Mouse (Mus musculus): ENCODE measurements around the gene P2ry2.
A peak's percentile ranks its signal among the peaks of the same experiment; 100 is the strongest.

DNA sequence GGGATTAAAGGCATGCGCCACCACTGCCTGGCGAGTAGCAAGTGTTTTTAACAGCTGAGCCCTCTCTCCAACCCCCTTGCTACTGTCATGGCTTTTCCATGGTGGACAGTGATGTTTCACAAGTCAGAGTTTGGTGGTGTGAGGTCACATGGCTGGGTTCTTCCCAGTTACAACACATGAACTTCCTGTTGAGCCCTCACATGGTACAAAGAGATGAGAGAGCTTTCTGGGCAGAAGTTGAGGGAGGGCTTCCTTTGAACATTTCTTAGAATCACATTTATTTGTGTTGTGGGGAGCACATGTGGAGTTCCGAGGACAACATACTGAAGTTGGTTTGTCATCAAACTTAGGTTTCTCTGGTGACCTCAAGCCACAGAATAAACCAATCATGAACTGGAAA lies 20.7 kb downstream of the P2ry2 start:
- TF ChIP-seq MYC (IDR thresholded peaks at IDR 0.05; ENCODE audit: low read depth, low read length) (no peak), ZMIZ1 (IDR thresholded peaks at IDR 0.05; ENCODE audit: low read depth, low read length) (no peak), CTCF (conservative IDR thresholded peaks at IDR 0.05 in 1 of 2, IDR thresholded peaks at IDR 0.05 in 1 of 2; ENCODE audit: low read depth in 2 of 2, low read length in 2 of 2) (no peak), EP300 (IDR thresholded peaks at IDR 0.05; ENCODE audit: low read length) (no peak), POLR2AphosphoS2 (IDR thresholded peaks at IDR 0.05; ENCODE audit: low read depth, low read length) (no peak), USF1 (IDR thresholded peaks at IDR 0.05; ENCODE audit: low read depth, low read length) (peak; percentile 5; the same call in 1 of the 2 replicates), ZKSCAN1 (IDR thresholded peaks at IDR 0.05; ENCODE audit: borderline replicate concordance, low read depth, low read length) (no peak), POLR2A (IDR thresholded peaks at IDR 0.05; ENCODE audit: low read depth, low read length) (no peak), ETS1 (conservative IDR thresholded peaks at IDR 0.05; ENCODE audit: low read depth, low read length) (no peak), MXI1 (IDR thresholded peaks at IDR 0.05; ENCODE audit: low read depth, low read length) (no peak), MAZ (IDR thresholded peaks at IDR 0.05; ENCODE audit: low read depth, low read length) (no peak), RCOR1 (conservative IDR thresholded peaks at IDR 0.05; ENCODE audit: low read depth, low read length) (no peak), SIN3A (IDR thresholded peaks at IDR 0.05; ENCODE audit: low read length) (no peak)
